Mouse (Mus musculus) lung, postnatal 4 days (tissue): ENCODE results near the gene Kcnk12.

Experiments used
- DNase-seq, 2 experiments: peaks; one replicate each; pipeline ENCODE4 v3.0.0; 2021

Kcnk12 gene

DNA sequence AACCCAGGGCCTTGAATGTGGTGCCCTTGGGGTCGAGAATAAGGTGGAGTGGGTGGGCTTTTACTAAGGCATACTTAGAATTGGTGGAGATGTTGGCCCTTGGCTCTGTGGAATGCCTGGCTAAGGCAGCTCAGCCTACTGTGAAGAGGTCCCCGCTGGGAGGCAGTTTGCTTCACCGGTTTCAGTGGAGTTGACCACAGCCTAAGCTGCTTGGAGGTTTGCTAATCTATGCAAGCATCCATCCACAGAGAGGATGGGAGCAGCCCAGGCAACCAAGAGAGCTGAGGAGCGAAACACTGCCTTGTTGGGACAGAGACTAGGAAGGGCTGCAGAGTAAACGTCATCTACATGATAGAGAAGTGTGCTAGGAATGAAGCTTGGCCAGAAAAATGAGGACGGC, 101.0 kb downstream of the Kcnk12 start:
- no peak for DNase-seq

GRCm38 (mm10) chr17:87695874-87696465, 101.8 kb downstream of the Kcnk12 start:
- DNase-seq, result no peak
